Mouse (Mus musculus) forebrain, postnatal 0 days (tissue): ENCODE measurements around the gene Pigl. TPM values are rescaled to one million over a fixed set of nuclear protein-coding genes. Genes with fewer than 3 reads are reported as not detected.

Source experiments
- ATAC-seq: fragments of 200-750 bp; cut with Nextera tagmentation; 2 replicates; pipeline ENCODE4 v1.8.0; 2017; ENCODE audit warnings: mild to moderate bottlenecking, moderate library complexity
- DNase-seq: peaks from one replicate; pipeline ENCODE4 v3.0.0-alpha.2; 2015
- H3K27ac ChIP-seq: fragments of 300-500 bp; sonication (generic); 2 replicates; pipeline ENCODE4 v1.5.1; 2014; ENCODE audit warnings: low read depth, mild to moderate bottlenecking, antibody characterized with exemption, low read length, moderate library complexity, mixed read lengths
- H3K27me3 ChIP-seq: fragments of 300-500 bp; sonication (generic); 2 replicates; pipeline ENCODE4 v1.6.1; 2014; ENCODE audit warnings: mild to moderate bottlenecking, low read length, mixed read lengths; ENCODE audit not compliant: insufficient read depth
- H3K36me3 ChIP-seq: fragments of 300-500 bp; sonication (generic); 2 replicates; pipeline ENCODE4 v1.6.1; 2014; ENCODE audit warnings: mild to moderate bottlenecking, moderate library complexity; ENCODE audit not compliant: insufficient read depth
- H3K4me1 ChIP-seq: fragments of 300-500 bp; sonication (generic); 2 replicates; pipeline ENCODE4 v1.6.1; 2014; ENCODE audit warnings: antibody characterized with exemption; ENCODE audit not compliant: insufficient read depth
- H3K4me2 ChIP-seq: fragments of 300-500 bp; sonication (generic); 2 replicates; pipeline ENCODE4 v1.6.1; 2014; ENCODE audit warnings: low read depth, mild to moderate bottlenecking, moderate library complexity
- H3K4me3 ChIP-seq: fragments of 300-500 bp; sonication (generic); 2 replicates; pipeline ENCODE4 v1.5.1; 2014; ENCODE audit warnings: low read depth, low read length, mixed read lengths
- H3K9ac ChIP-seq: fragments of 300-500 bp; sonication (generic); 2 replicates; pipeline ENCODE4 v1.6.1; 2014; ENCODE audit warnings: mild to moderate bottlenecking
- H3K9me3 ChIP-seq: fragments of 300-500 bp; sonication (generic); 2 replicates; pipeline ENCODE4 v1.6.1; 2016; ENCODE audit warnings: low read length
- CTCF ChIP-seq: sonication (generic); IDR thresholded peaks from 2 replicates; pipeline ENCODE4 v1.5.1; 2016; ENCODE audit warnings: antibody characterized with exemption, control low read depth, low read depth
- WGBS: fragments of 180-500 bp; shearing (Covaris S2); extraction: QIAGEN DNeasy Blood & Tissue Kit; methylation state at CpG from one replicate; pipeline ENCODE4 v1.1.7; 2014; 5-methylcytosine and 5-hydroxymethylcytosine counted together
- polyA plus RNA-seq: library from polyadenylated mRNA; unstranded; fragments of >200 nt; fragmentation: Nextera tagmentation; extraction: Ambion mirVana; gene quantifications from 2 replicates; pipeline ENCODE4 v1.2.1, GENCODE M21; 2015
- total RNA-seq: library from RNA; depleted of rRNA; stranded (reverse); fragments of >200 nt; gene quantifications from 2 replicates; pipeline ENCODE4 v1.2.3, GENCODE M21; 2014

Gene Pigl
- total and polyA plus RNA-seq, 2 experiments from 2014 or later = 4.8 to 5.9 TPM

DNA sequence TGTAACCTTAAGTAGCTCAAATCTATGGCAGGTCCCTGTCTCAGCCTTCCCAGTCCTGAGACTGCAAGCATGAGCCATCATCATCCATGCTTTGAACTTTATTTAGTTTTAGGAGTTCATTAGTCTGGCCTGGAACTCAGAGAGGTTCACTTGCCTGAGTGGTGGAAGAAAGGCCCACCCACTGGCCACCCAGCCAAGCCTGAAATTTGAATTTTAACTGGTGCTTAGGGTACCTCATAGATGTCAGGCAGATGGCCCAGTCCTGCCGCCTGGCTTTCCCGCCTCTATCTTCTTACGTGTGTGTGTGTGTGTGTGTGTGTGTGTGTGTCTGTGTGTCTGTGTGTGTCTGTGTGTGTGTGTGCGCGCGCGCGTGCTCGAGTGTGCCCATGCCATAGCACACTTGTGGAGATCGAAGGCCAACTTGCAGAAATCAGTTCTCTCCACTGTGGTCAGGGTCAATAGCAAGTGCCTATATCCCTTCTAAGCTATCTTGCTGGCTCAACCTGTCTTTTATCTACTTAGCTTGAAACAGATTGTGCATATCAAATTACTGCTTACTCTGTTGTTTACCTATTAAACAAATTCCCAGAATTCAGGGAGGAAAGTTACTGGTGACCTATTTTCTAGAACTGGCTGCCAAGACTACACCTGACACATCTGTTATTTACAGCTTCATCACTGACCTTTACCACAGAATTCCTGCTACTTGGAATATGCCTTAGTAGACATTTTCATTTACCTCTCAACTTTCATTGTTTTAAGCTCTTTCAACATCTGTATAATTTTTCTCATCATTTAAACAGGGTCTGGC, 29.5 kb downstream of the Pigl start:
- H3K36me3 ChIP-seq = no peaks in the 10 kb centered on the region
- H3K9ac ChIP-seq = no peak overlapping the region
- no peaks in the 10 kb centered on the region for H3K27me3 ChIP-seq
- H3K4me3 ChIP-seq = no peak overlapping the region
- no peak overlapping the region for H3K27ac ChIP-seq
- TF ChIP-seq CTCF = no peak
- H3K4me1 ChIP-seq = no peaks in the 10 kb centered on the region
- 95% methylated on average over 10 of the region's 10 CpGs for WGBS
- no peak overlapping the region for H3K4me2 ChIP-seq
- DNase-seq = no peak
- H3K9me3 ChIP-seq = no peaks in the 10 kb centered on the region
- no peak for ATAC-seq

DNA sequence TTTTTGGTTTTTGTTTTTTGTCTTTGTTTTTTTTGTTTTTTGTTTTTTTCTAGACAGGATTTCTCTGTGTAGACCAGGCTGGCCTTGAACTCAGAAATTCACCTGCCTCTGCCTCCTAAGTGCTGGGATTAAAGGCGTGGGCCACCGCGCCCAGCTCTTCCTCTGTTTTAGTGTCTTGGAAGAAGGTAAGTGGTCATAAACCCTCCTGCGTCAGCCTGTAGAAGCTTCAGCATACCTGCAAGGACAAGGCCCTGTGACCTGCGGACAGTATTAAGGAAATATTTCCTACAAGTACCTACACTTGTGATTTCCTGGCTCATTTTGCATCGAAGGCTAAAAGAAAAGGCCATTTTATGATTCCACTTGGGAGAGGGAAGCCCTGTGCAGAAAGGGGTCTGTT, 35.4 kb downstream of the Pigl start:
- no peak for ATAC-seq
- no peak for DNase-seq
- Histone ChIP-seq H3K27me3 (no peaks in the 10 kb centered on the region), H3K4me1 (no peaks in the 10 kb centered on the region), H3K9me3 (no peaks in the 10 kb centered on the region), H3K4me3 (no peak overlapping the region), H3K4me2 (no peak overlapping the region), H3K9ac (no peak overlapping the region), H3K27ac (no peak overlapping the region), H3K36me3 (no peaks in the 10 kb centered on the region)
- TF ChIP-seq CTCF = no peak
- 98% methylated on average over 6 of the region's 6 CpGs for WGBS

DNA sequence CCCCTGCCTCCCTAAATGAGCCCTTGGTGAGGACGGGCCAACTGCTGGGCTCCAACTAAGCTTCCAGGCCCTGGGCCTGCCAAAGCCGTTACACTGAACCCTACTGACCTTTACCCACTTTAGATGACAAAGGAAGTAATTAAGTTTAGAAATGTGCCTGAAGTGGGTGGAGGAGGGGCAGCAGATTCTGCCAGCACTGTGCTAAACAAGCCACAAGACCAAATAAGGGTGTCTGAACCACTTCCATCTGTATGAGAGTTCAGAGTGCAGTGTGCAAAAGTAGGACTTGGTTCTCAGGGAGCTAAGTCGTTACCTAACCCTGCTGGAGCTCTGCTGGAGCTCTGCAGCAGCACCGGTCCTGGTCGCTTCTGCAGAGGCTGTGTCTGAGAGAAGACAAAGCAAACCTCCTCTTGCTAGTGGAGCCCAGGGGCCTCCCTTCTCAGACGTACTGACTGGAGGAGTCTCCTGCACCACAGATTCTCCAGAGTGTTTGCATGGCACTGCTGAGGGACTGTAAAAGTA, 36.6 kb downstream of the Pigl start:
- ATAC-seq (peak; percentile 55; the same call in 1 of the 2 replicates), DNase-seq (no peak)
- WGBS = 6% methylated on average over 6 of the region's 6 CpGs
- Histone ChIP-seq H3K36me3 (no peaks in the 10 kb centered on the region), H3K9me3 (no peaks in the 10 kb centered on the region), H3K4me2 (no peak overlapping the region), H3K9ac (no peak overlapping the region), H3K4me3 (no peak overlapping the region), H3K27me3 (no peaks in the 10 kb centered on the region), H3K4me1 (no peaks in the 10 kb centered on the region), H3K27ac (no peak overlapping the region)
- TF ChIP-seq CTCF = no peak

- ATAC-seq = no peak
- Histone ChIP-seq H3K27ac (no peak overlapping the region), H3K4me2 (no peak overlapping the region), H3K9ac (no peak overlapping the region), H3K36me3 (no peaks in the 10 kb centered on the region), H3K4me3 (no peak overlapping the region), H3K27me3 (no peaks in the 10 kb centered on the region), H3K9me3 (no peaks in the 10 kb centered on the region), H3K4me1 (no peaks in the 10 kb centered on the region)
- WGBS = 43% methylated on average over 10 of the region's 10 CpGs
- DNase-seq = no peak
- TF ChIP-seq CTCF = no peak
These were observed 37.1 kb downstream of the Pigl start for GRCm38 (mm10) chr11:62495276-62495801.

- no peak overlapping the region for H3K9ac ChIP-seq
- no peak for ATAC-seq
- no peak overlapping the region for H3K4me2 ChIP-seq
- TF ChIP-seq CTCF = peak; percentile 68
- no peak overlapping the region for H3K27ac ChIP-seq
- WGBS = 68% methylated on average over 5 of the region's 5 CpGs
- H3K36me3 ChIP-seq = no peaks in the 10 kb centered on the region
- H3K27me3 ChIP-seq = no peaks in the 10 kb centered on the region
- no peak for DNase-seq
- H3K9me3 ChIP-seq = no peaks in the 10 kb centered on the region
- no peak overlapping the region for H3K4me3 ChIP-seq
- no peaks in the 10 kb centered on the region for H3K4me1 ChIP-seq
These were observed 38.0 kb downstream of the Pigl start for GRCm38 (mm10) chr11:62496151-62496715.

DNA sequence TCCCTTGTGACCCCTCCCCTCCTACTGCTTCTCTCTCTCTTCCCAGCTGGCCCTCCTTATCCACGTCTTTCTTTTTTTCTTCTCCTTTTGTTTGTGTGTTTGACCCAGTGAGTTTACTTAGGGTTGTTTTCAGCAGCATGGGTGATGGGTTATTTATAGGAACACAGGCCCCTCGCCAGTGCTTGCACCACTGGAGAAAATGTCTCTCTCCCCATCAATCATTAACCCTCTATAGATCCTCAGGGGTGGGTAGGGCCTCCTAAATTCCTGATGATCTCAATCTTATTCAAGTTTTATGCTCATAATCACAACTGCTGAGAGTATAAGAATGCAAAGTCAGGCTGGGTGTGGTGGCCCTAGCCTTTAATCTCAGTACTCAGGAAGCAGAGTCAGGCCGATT, 38.9 kb downstream of the Pigl start:
- H3K4me1 ChIP-seq = no peaks in the 10 kb centered on the region
- H3K9ac ChIP-seq = no peak overlapping the region
- no peaks in the 10 kb centered on the region for H3K9me3 ChIP-seq
- TF ChIP-seq CTCF = no peak
- no peak overlapping the region for H3K27ac ChIP-seq
- no peak for DNase-seq
- 60% methylated on average over 3 of the region's 3 CpGs for WGBS
- H3K36me3 ChIP-seq = no peaks in the 10 kb centered on the region
- H3K4me2 ChIP-seq = no peak overlapping the region
- no peak overlapping the region for H3K4me3 ChIP-seq
- no peaks in the 10 kb centered on the region for H3K27me3 ChIP-seq
- ATAC-seq = no peak

DNA sequence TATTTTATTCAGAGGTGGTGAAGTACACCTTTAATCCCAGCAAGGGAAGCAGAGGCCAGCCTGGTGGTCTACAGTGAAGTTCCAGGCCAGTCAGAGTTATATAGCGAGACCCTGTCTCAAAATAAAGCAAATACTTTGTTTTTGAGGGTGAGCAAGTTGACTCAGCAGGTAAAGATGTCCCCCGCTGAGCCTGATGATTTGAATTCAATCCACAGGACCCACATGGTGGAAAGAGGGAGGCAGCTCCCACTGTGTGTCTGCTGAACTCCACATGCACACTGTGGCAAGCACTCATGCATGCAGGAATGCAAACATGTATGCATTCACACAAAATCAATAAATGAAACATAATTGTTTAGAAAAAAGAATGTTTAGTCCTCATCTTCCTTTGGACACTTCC, 40.5 kb downstream of the Pigl start:
- Histone ChIP-seq H3K4me2 (no peak overlapping the region), H3K4me3 (no peak overlapping the region), H3K9me3 (no peaks in the 10 kb centered on the region), H3K36me3 (no peaks in the 10 kb centered on the region), H3K4me1 (no peaks in the 10 kb centered on the region), H3K27me3 (no peaks in the 10 kb centered on the region), H3K9ac (no peak overlapping the region), H3K27ac (no peak overlapping the region)
- no peak for TF ChIP-seq CTCF
- no peak for ATAC-seq
- WGBS = 81% methylated on average over 2 of the region's 2 CpGs
- no peak for DNase-seq
